Mouse (Mus musculus) spleen, postnatal 4 days (tissue): ENCODE results near the gene Ly6f.

ENCODE experiments used
- DNase-seq, 2 experiments: peaks; one replicate each; pipeline ENCODE4 v3.0.0; 2022; ENCODE audit warnings: low spot score in 2 of 2

Gene Ly6f

DNA sequence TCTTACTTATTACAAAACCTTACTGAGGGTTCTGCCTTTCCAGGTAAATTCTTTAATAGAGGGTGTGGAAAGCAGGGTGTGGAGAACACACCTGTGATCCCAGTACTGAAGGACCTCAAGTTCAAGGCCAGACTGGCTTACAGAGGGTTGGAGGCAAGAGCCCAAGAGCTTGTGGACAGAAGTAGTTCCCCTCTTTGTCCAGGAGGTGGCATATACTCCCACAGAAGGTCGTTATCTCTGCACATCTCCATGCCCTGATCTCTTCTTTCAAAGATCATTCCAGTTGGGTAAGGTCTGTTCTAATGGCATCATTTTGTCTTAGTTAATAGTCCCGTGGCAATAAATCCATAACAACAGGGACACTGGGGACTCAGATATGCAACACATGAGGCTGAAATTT lies 49.0 kb downstream of the Ly6f start:
- no peak for DNase-seq

DNA sequence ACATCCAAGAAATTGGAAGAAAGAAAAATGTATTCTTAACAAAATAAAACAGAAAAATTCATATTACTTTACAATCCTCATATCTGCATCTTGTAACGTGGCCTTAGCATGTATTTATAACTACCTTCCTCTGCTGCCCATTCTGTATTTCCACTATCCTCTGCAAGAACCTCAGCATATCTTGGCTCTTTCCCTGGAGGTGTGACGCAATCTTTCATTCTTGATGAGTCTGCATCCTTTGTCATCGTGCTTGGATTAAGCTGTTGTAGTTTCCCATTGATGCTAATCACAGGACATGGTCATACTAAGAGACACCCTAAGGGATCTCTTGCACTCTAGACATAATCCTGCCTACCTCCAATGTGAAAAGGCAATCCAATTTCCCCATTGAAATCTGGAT lies 50.4 kb downstream of the Ly6f start:
- DNase-seq: no peak

- DNase-seq: no peak
These were observed 51.9 kb downstream of the Ly6f start for GRCm38 (mm10) chr15:75320104-75320503.
